Mouse (Mus musculus) MEL (cell line): ENCODE results near the gene Bicral.

ENCODE experiments used
- CTCF ChIP-seq, 3 experiments: IDR thresholded peaks in 2 of 3; conservative IDR thresholded peaks in 1 of 3; 2 replicates each; pipeline ENCODE4 v1.5.1; 2011 to 2012; ENCODE audit warnings: low read length in 3 of 3, low read depth in 2 of 3, mild to moderate bottlenecking in 2 of 3, improper control_type of control experiment in 1 of 3, inconsistent platforms in 1 of 3, mixed read lengths in 1 of 3, moderate library complexity in 1 of 3; ENCODE audit not compliant: control insufficient read depth in 1 of 3, insufficient read depth in 1 of 3, poor library complexity in 1 of 3, severe bottlenecking in 1 of 3
- EP300 ChIP-seq, 2 experiments: IDR thresholded peaks; 2 replicates each; pipeline ENCODE4 v1.6.1; 2011; ENCODE audit warnings: improper control_type of control experiment in 2 of 2, low read length in 2 of 2, low read depth in 1 of 2, mild to moderate bottlenecking in 1 of 2
- HCFC1 ChIP-seq: IDR thresholded peaks from 2 replicates; pipeline ENCODE4 v1.6.1; 2012; ENCODE audit warnings: low read depth, mild to moderate bottlenecking, inconsistent platforms, low read length, improper control_type of control experiment, moderate library complexity
- KAT2A ChIP-seq: conservative IDR thresholded peaks from 2 replicates; pipeline ENCODE4 v1.6.1; 2012; ENCODE audit warnings: low read depth, low read length, improper control_type of control experiment, inconsistent platforms
- MAX ChIP-seq: IDR thresholded peaks from 2 replicates; pipeline ENCODE4 v1.6.1; 2011; ENCODE audit warnings: low read length, improper control_type of control experiment
- MYC ChIP-seq: IDR thresholded peaks from 2 replicates; pipeline ENCODE4 v1.6.1; 2011; ENCODE audit warnings: low read depth, mild to moderate bottlenecking, low read length, improper control_type of control experiment, moderate library complexity
- POLR2AphosphoS2 ChIP-seq: IDR thresholded peaks from 2 replicates; pipeline ENCODE4 v1.6.1; 2011; ENCODE audit warnings: low read length, improper control_type of control experiment
- SMC3 ChIP-seq: IDR thresholded peaks from 2 replicates; pipeline ENCODE4 v1.6.1; 2011; ENCODE audit warnings: low read depth, low read length, improper control_type of control experiment
- TAL1 ChIP-seq: IDR thresholded peaks from 2 replicates; pipeline ENCODE4 v1.6.1; 2012; ENCODE audit warnings: mild to moderate bottlenecking, inconsistent platforms, low read length, moderate library complexity, mixed read lengths
- TBP ChIP-seq: IDR thresholded peaks from 2 replicates; pipeline ENCODE4 v1.8.0; 2011; ENCODE audit warnings: low read depth, low read length, improper control_type of control experiment
- TCF12 ChIP-seq: IDR thresholded peaks from 2 replicates; pipeline ENCODE4 v1.6.1; 2014; ENCODE audit warnings: low read depth, mild to moderate bottlenecking, inconsistent platforms, low read length, improper control_type of control experiment, moderate library complexity
- ZC3H11A ChIP-seq: IDR thresholded peaks from 2 replicates; pipeline ENCODE4 v1.6.1; 2012; ENCODE audit warnings: low read depth, mild to moderate bottlenecking, inconsistent platforms, low read length, improper control_type of control experiment
- ZKSCAN1 ChIP-seq: IDR thresholded peaks from 2 replicates; pipeline ENCODE4 v1.6.1; 2012; ENCODE audit warnings: low read depth, mild to moderate bottlenecking, inconsistent platforms, low read length, improper control_type of control experiment, moderate library complexity
- ZMIZ1 ChIP-seq: IDR thresholded peaks from 2 replicates; pipeline ENCODE4 v1.6.1; 2012; ENCODE audit warnings: low read depth, mild to moderate bottlenecking, inconsistent platforms, low read length, improper control_type of control experiment, moderate library complexity

DNA sequence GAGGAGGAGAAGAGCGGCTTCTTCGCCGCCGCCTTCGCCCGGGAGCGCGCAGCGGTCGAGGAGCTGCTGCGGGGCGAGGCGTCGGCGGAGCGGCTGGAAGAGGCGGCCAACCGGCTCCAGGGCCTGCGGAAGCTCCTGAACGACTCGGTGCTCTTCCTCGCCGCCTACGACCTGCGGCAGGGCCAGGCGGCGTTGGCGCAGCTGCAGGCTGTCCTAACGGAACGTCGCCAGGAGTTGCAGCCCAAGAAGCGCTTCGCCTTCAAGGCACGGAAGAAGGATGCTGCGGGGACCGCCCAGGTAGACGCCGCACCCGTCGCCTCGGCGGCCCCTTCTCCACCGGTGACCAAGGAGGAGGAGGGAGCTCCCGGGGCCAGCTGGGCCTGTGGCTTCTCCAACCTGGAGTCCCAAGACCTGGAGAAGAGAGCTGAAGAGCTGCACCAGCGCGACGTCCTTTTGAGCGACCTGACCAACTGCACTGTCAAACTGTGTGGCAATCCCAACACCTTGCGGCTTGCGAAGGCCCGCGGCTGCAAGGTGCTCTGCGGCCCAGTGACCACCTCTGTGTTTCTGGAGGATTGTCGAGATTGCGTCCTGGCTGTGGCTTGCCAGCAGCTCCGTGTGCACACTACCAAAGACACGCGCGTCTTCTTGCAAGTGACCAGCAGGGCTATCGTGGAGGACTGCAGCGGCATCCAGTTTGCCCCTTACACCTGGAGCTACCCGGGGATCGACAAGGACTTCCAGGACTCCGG is 32.7 kb upstream of the Bicral start:
- no peak for TF ChIP-seq CTCF (IDR thresholded peaks at IDR 0.05 in 2 of 3, conservative IDR thresholded peaks at IDR 0.05 in 1 of 3; ENCODE audit: control insufficient read depth in 1 of 3, insufficient read depth in 1 of 3, low read depth in 2 of 3, low read length in 3 of 3, poor library complexity in 1 of 3, severe bottlenecking in 1 of 3)
- no peak for TF ChIP-seq ZC3H11A
- no peak for TF ChIP-seq TBP
- TF ChIP-seq SMC3, result no peak
- TF ChIP-seq ZMIZ1, result no peak
- no peak for TF ChIP-seq TCF12
- no peak for TF ChIP-seq MAX
- TF ChIP-seq TAL1, result no peak
- no peak for TF ChIP-seq MYC
- no peak for TF ChIP-seq POLR2AphosphoS2
- TF ChIP-seq ZKSCAN1, result no peak
- no peak for TF ChIP-seq HCFC1
- TF ChIP-seq KAT2A, result no peak
- TF ChIP-seq EP300 (IDR thresholded peaks at IDR 0.05; ENCODE audit: low read depth in 1 of 2, low read length in 2 of 2), result no peak
